Mouse (Mus musculus) neural tube, embryonic 11.5 days (tissue): ENCODE measurements at regions not wholly inside any gene's neighbourhood (a gene's known extent, or its start where the extent isn't known, plus 50 kb on each side); places are given as distances from the start of the nearest gene placed in this dataset.

Experiments
- ATAC-seq: fragments of 200-750 bp; cut with Nextera tagmentation; 2 replicates; pipeline ENCODE4 v1.8.0; 2017; ENCODE audit warnings: moderate number of reproducible peaks, mild to moderate bottlenecking, moderate TSS enrichment, moderate library complexity; ENCODE audit not compliant: insufficient read depth, low FRiP score, low TSS enrichment
- DNase-seq: peaks from one replicate; pipeline ENCODE4 v3.0.0-alpha.2; 2015; ENCODE audit warnings: low spot score
- H3K27ac ChIP-seq: fragments of 300-500 bp; sonication (generic); 2 replicates; pipeline ENCODE4 v1.5.1; 2014; ENCODE audit warnings: low read depth, mild to moderate bottlenecking, low read length
- H3K27me3 ChIP-seq: fragments of 300-500 bp; sonication (generic); 2 replicates; pipeline ENCODE4 v1.6.1; 2014; ENCODE audit warnings: mild to moderate bottlenecking, low read length, mixed read lengths; ENCODE audit not compliant: control insufficient read depth, insufficient read depth
- H3K36me3 ChIP-seq: fragments of 300-500 bp; sonication (generic); 2 replicates; pipeline ENCODE4 v1.6.1; 2014; ENCODE audit warnings: mild to moderate bottlenecking, low read length, moderate library complexity, mixed read lengths; ENCODE audit not compliant: control insufficient read depth, insufficient read depth
- H3K4me1 ChIP-seq: fragments of 300-500 bp; sonication (generic); 2 replicates; pipeline ENCODE4 v1.6.1; 2014; ENCODE audit warnings: low read length, mixed read lengths; ENCODE audit not compliant: control insufficient read depth, insufficient read depth
- H3K4me2 ChIP-seq: fragments of 300-500 bp; sonication (generic); 2 replicates; pipeline ENCODE4 v1.6.1; 2014; ENCODE audit warnings: low read depth, mild to moderate bottlenecking, moderate library complexity
- H3K4me3 ChIP-seq: fragments of 300-500 bp; sonication (generic); 2 replicates; pipeline ENCODE4 v1.5.1; 2014; ENCODE audit warnings: low read depth, low read length
- H3K9ac ChIP-seq: fragments of 300-500 bp; sonication (generic); 2 replicates; pipeline ENCODE4 v1.6.1; 2014; ENCODE audit warnings: mild to moderate bottlenecking, low read length
- H3K9me3 ChIP-seq: fragments of 300-500 bp; sonication (generic); 2 replicates; pipeline ENCODE4 v1.6.1; 2016; ENCODE audit warnings: low read length; ENCODE audit not compliant: control insufficient read depth
- WGBS: fragments of 180-500 bp; shearing (Covaris S2); extraction: QIAGEN DNeasy Blood & Tissue Kit; methylation state at CpG from one replicate; pipeline ENCODE4 v1.1.7; 2014; 5-methylcytosine and 5-hydroxymethylcytosine counted together

GRCm38 (mm10) chr2:34031001-34031412, 143.3 kb upstream of the Mvb12b start:
- ATAC-seq (no peak), DNase-seq (no peak)
- H3K36me3 ChIP-seq = no peaks in the 10 kb centered on the region
- peaks cover 9% of the 10 kb centered on the region for H3K4me1 ChIP-seq
- H3K27me3 ChIP-seq = no peaks in the 10 kb centered on the region
- WGBS = 23% methylated on average over 11 of the region's 11 CpGs
- H3K4me3 ChIP-seq = no peak overlapping the region
- no peak overlapping the region for H3K4me2 ChIP-seq
- H3K27ac ChIP-seq = no peak overlapping the region
- H3K9me3 ChIP-seq = no peaks in the 10 kb centered on the region
- H3K9ac ChIP-seq = no peak overlapping the region

GRCm38 (mm10) chr2:34027445-34027844, 139.7 kb upstream of the Mvb12b start:
- ATAC-seq = peak; percentile 45; the same call in 1 of the 2 replicates
- Histone ChIP-seq H3K9me3 (no peaks in the 10 kb centered on the region), H3K9ac (no peak overlapping the region), H3K4me2 (no peak overlapping the region), H3K4me3 (no peak overlapping the region), H3K27me3 (no peaks in the 10 kb centered on the region), H3K4me1 (peaks cover 9% of the 10 kb centered on the region), H3K27ac (no peak overlapping the region), H3K36me3 (no peaks in the 10 kb centered on the region)
- 38% methylated on average over 9 of the region's 9 CpGs for WGBS
- DNase-seq = peak; percentile 62

GRCm38 (mm10) chr2:34026566-34027360, 139.0 kb upstream of the Mvb12b start:
- Histone ChIP-seq H3K36me3 (no peaks in the 10 kb centered on the region), H3K9ac (no peak overlapping the region), H3K27ac (no peak overlapping the region), H3K4me3 (no peak overlapping the region), H3K4me1 (peaks cover 9% of the 10 kb centered on the region), H3K4me2 (no peak overlapping the region), H3K27me3 (no peaks in the 10 kb centered on the region), H3K9me3 (no peaks in the 10 kb centered on the region)
- DNase-seq (no peak), ATAC-seq (peak; percentile 23; the same call in 1 of the 2 replicates)
- 75% methylated on average over 16 of the region's 16 CpGs for WGBS

DNA sequence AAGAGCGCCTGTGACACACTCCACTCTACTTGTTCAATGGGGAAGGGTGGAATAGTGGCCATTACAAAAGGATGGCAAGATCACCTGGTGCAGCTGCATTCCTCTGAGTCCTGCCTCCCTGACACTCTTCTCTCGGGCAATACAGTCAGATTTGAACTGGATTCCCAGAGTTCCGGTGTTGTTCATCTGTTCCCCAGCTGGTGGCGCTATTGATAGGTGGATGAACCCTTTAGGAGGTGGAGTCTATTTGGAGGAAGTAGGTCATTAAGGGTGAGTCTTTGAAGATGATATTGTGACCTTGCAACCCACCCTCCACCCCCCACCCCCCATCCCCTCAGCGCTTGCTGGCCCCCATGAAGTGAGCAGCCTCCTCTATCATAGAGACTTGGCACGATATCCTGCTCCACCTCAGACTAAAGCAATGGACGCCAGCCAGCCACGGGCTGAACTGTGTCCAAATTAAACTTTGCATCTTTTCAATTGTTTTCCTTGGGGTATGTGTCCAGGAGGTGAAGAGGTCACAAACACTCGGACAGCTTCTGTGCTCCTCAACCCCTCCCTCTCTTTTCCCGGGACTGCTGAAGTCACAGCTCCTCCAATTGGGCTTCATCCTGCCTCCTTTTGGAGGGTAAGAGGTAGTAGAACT, 138.1 kb upstream of the Mvb12b start:
- Histone ChIP-seq H3K9ac (no peak overlapping the region), H3K4me3 (no peak overlapping the region), H3K9me3 (no peaks in the 10 kb centered on the region), H3K27ac (no peak overlapping the region), H3K4me1 (peaks cover 5% of the 10 kb centered on the region; the same call in 1 of the 2 replicates), H3K4me2 (no peak overlapping the region), H3K36me3 (no peaks in the 10 kb centered on the region), H3K27me3 (no peaks in the 10 kb centered on the region)
- peak; percentile 51 for DNase-seq
- no peak for ATAC-seq
- 71% methylated on average over 10 of the region's 10 CpGs for WGBS

DNA sequence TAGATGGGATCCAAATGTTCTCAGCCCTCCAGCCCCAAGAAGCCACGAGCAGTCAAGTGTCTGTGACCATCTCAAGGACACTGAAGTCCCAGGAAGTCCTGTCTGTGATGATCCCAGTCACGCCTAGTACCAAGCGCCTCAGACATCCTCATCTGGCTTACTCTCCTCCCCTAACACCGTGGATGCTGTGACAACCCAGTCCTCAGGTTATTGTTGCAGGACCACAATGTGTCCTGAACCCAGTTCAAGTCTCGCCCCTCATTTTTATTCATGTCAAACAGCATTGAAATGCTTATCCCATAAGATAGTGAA, 129.4 kb upstream of the Mvb12b start:
- DNase-seq (no peak), ATAC-seq (no peak)
- H3K27ac ChIP-seq = no peak overlapping the region
- no peaks in the 10 kb centered on the region for H3K4me1 ChIP-seq
- no peaks in the 10 kb centered on the region for H3K36me3 ChIP-seq
- H3K9me3 ChIP-seq = no peaks in the 10 kb centered on the region
- no peaks in the 10 kb centered on the region for H3K27me3 ChIP-seq
- no peak overlapping the region for H3K4me2 ChIP-seq
- H3K4me3 ChIP-seq = no peak overlapping the region
- WGBS = 76% methylated on average over 5 of the region's 5 CpGs
- H3K9ac ChIP-seq = no peak overlapping the region

DNA sequence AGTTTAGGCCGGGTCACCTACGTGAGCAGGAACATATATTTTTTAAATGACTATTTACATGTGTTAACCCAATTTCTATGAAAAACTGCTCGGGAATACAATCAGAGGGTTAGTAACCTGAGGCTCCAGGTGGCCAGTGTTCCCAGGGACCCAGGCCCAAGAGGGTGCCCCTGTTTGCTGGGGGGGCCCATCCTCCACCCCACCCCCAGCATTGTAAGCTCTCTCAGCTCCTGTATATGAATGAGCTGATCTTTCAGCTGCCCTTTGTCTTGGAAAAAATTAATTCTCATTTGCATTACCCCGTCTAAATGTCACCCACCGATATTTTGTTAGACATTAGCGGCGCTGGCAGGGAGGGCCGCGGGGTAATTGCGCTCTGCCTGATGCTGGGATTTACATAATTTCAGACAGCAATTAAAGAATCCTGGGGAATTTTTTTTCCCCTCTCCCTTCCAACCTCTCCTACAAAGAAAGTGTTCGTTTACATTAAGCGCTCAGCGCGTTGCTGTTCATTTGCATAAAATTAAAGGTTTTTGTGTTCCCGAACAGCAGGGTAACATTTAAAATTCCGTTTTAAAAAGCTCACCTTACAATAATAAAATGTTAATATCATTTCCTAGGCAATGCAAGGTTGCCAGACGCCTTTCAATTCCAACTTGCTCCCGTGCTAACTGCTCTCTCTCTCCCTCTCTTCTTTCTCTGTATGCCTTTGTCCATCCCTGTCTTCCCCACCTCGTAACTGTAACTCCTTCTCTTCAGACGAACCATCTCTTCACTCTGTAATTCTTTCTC, 128.8 kb upstream of the Mvb12b start:
- Histone ChIP-seq H3K27ac (no peak overlapping the region), H3K36me3 (no peaks in the 10 kb centered on the region), H3K9ac (no peak overlapping the region), H3K4me3 (no peak overlapping the region), H3K4me1 (no peaks in the 10 kb centered on the region), H3K27me3 (no peaks in the 10 kb centered on the region), H3K9me3 (no peaks in the 10 kb centered on the region), H3K4me2 (no peak overlapping the region)
- DNase-seq = no peak
- ATAC-seq = no peak
- 44% methylated on average over 20 of the region's 20 CpGs for WGBS

GRCm38 (mm10) chr2:34015640-34015995, 127.9 kb upstream of the Mvb12b start:
- 88% methylated on average over 7 of the region's 7 CpGs for WGBS
- Histone ChIP-seq H3K9me3 (no peaks in the 10 kb centered on the region), H3K9ac (no peak overlapping the region), H3K27me3 (no peaks in the 10 kb centered on the region), H3K27ac (no peak overlapping the region), H3K4me3 (no peak overlapping the region), H3K4me1 (no peaks in the 10 kb centered on the region), H3K36me3 (no peaks in the 10 kb centered on the region), H3K4me2 (no peak overlapping the region)
- DNase-seq (no peak), ATAC-seq (no peak)

- ATAC-seq (no peak), DNase-seq (no peak)
- Histone ChIP-seq H3K4me1 (no peaks in the 10 kb centered on the region), H3K4me3 (no peak overlapping the region), H3K9ac (no peak overlapping the region), H3K4me2 (no peak overlapping the region), H3K36me3 (no peaks in the 10 kb centered on the region), H3K9me3 (no peaks in the 10 kb centered on the region), H3K27me3 (no peaks in the 10 kb centered on the region), H3K27ac (no peak overlapping the region)
- 80% methylated on average over 8 of the region's 8 CpGs for WGBS
Observed at GRCm38 (mm10) chr2:34014868-34015639, 127.3 kb upstream of the Mvb12b start.
